Mouse (Mus musculus) limb, embryonic 12.5 days (tissue): Measurements from ENCODE around the gene Snd1. TPM values are rescaled to one million over a fixed set of nuclear protein-coding genes. Genes with fewer than 3 reads are reported as not detected.

ENCODE experiments used
- ATAC-seq: fragments of 200-750 bp; cut with Nextera tagmentation; 2 replicates; pipeline ENCODE4 v1.8.0; 2017; ENCODE audit warnings: low read depth, moderate TSS enrichment; ENCODE audit not compliant: insufficient number of reproducible peaks, insufficient read depth, low FRiP score, low TSS enrichment
- H3K27ac ChIP-seq: fragments of 300-500 bp; sonication (generic); 2 replicates; pipeline ENCODE4 v1.5.1; 2016; ENCODE audit warnings: mild to moderate bottlenecking, moderate library complexity
- H3K27me3 ChIP-seq: fragments of 300-500 bp; sonication (generic); 2 replicates; pipeline ENCODE4 v1.6.1; 2016; ENCODE audit warnings: mild to moderate bottlenecking, moderate library complexity
- H3K36me3 ChIP-seq: fragments of 300-500 bp; sonication (generic); 2 replicates; pipeline ENCODE4 v1.6.1; 2016; ENCODE audit warnings: mild to moderate bottlenecking, moderate library complexity
- H3K4me1 ChIP-seq: fragments of 300-500 bp; sonication (generic); replicated peaks from 2 replicates; pipeline ENCODE4 v1.6.1; 2016
- H3K4me2 ChIP-seq: fragments of 300-500 bp; sonication (generic); 2 replicates; pipeline ENCODE4 v1.6.1; 2016; ENCODE audit warnings: mild to moderate bottlenecking, moderate library complexity
- H3K4me3 ChIP-seq: fragments of 300-500 bp; sonication (generic); replicated peaks from 2 replicates; pipeline ENCODE4 v1.5.1; 2016; ENCODE audit warnings: mild to moderate bottlenecking
- H3K9ac ChIP-seq: fragments of 300-500 bp; sonication (generic); replicated peaks from 2 replicates; pipeline ENCODE4 v1.6.1; 2016; ENCODE audit warnings: mild to moderate bottlenecking, moderate library complexity
- H3K9me3 ChIP-seq: fragments of 300-500 bp; sonication (generic); 2 replicates; pipeline ENCODE4 v1.6.1; 2016; ENCODE audit warnings: mild to moderate bottlenecking, moderate library complexity
- WGBS: fragments of 180-500 bp; shearing (Covaris S2); methylation state at CpG from one replicate; pipeline ENCODE4 v1.1.7; 2016; 5-methylcytosine and 5-hydroxymethylcytosine counted together
- polyA plus RNA-seq: library from polyadenylated mRNA; unstranded; fragments of >200 nt; fragmentation: Nextera tagmentation; extraction: Ambion mirVana; gene quantifications from 2 replicates; pipeline ENCODE4 v1.2.1, GENCODE M21; 2016

The Snd1 gene
- 136 and 143 TPM in 2 replicates for polyA plus RNA-seq

GRCm38 (mm10) chr6:28474839-28475238, at the start of gene Snd1:
Gene Snd1 (plus strand): TSS chr6:28475139.
- Histone ChIP-seq H3K4me1 (peaks cover 4% of the 10 kb centered on the region; the same call in 1 of the 2 replicates), H3K36me3 (no peaks in the 10 kb centered on the region), H3K27me3 (no peaks in the 10 kb centered on the region; the same call in 1 of the 2 replicates), H3K9me3 (no peaks in the 10 kb centered on the region), H3K4me2 (no peak within 1 kb of the TSS), H3K9ac (no peak within 1 kb of the TSS), H3K27ac (no peak within 1 kb of the TSS), H3K4me3 (no peak within 1 kb of the TSS)
- WGBS = 82% methylated on average over 5 of the region's 5 CpGs
- no peak for ATAC-seq

- no peaks in the 10 kb centered on the region for H3K27me3 ChIP-seq
- no peak within 1 kb of the TSS for H3K9ac ChIP-seq
- no peak for ATAC-seq
- no peak within 1 kb of the TSS for H3K4me3 ChIP-seq
- WGBS = 84% methylated on average over 3 of the region's 3 CpGs
- no peak within 1 kb of the TSS for H3K27ac ChIP-seq
- no peak within 1 kb of the TSS for H3K4me2 ChIP-seq
- peaks cover 12% of the 10 kb centered on the region for H3K4me1 ChIP-seq
- no peaks in the 10 kb centered on the region for H3K9me3 ChIP-seq
- peaks cover 26% of the 10 kb centered on the region for H3K36me3 ChIP-seq
Observed at GRCm38 (mm10) chr6:28427096-28427839, 47.7 kb upstream of the Snd1 start, which contains the start of gene Fscn3. Gene Fscn3 (plus strand): TSS chr6:28427789.

GRCm38 (mm10) chr6:28428290-28428689, 46.6 kb upstream of the Snd1 start, which contains the start of gene Gcc1:
Gene Gcc1 (minus strand): TSS chr6:28428390.
- Histone ChIP-seq H3K4me1 (peaks cover 11% of the 10 kb centered on the region), H3K27me3 (no peaks in the 10 kb centered on the region), H3K4me3 (no peak within 1 kb of the TSS), H3K9ac (no peak within 1 kb of the TSS), H3K27ac (no peak within 1 kb of the TSS), H3K4me2 (no peak within 1 kb of the TSS), H3K9me3 (no peaks in the 10 kb centered on the region), H3K36me3 (peaks cover 26% of the 10 kb centered on the region)
- ATAC-seq = no peak
- WGBS = 88% methylated on average over 3 of the region's 3 CpGs

- no peak overlapping the region for H3K4me3 ChIP-seq
- no peak overlapping the region for H3K4me2 ChIP-seq
- H3K27me3 ChIP-seq = no peaks in the 10 kb centered on the region
- H3K9ac ChIP-seq = no peak overlapping the region
- ATAC-seq = no peak
- 87% methylated on average over 11 of the region's 11 CpGs for WGBS
- peaks cover 3% of the 10 kb centered on the region for H3K4me1 ChIP-seq
- peaks cover 23% of the 10 kb centered on the region for H3K36me3 ChIP-seq
- H3K27ac ChIP-seq = no peak overlapping the region
- no peaks in the 10 kb centered on the region for H3K9me3 ChIP-seq
Observed at GRCm38 (mm10) chr6:28429870-28430269, 45.1 kb upstream of the Snd1 start.

- Histone ChIP-seq H3K9ac (no peak overlapping the region), H3K27ac (no peak overlapping the region), H3K27me3 (no peaks in the 10 kb centered on the region), H3K36me3 (peaks cover 12% of the 10 kb centered on the region), H3K4me1 (no peaks in the 10 kb centered on the region), H3K4me3 (no peak overlapping the region), H3K4me2 (no peak overlapping the region), H3K9me3 (no peaks in the 10 kb centered on the region)
- 81% methylated on average over 10 of the region's 10 CpGs for WGBS
- ATAC-seq = no peak
Observed at GRCm38 (mm10) chr6:28430795-28431537, 44.0 kb upstream of the Snd1 start.

GRCm38 (mm10) chr6:28431538-28431855, 43.4 kb upstream of the Snd1 start:
- H3K4me3 ChIP-seq = no peak overlapping the region
- ATAC-seq = no peak
- no peaks in the 10 kb centered on the region for H3K27me3 ChIP-seq
- no peak overlapping the region for H3K9ac ChIP-seq
- H3K9me3 ChIP-seq = no peaks in the 10 kb centered on the region
- H3K36me3 ChIP-seq = peaks cover 7% of the 10 kb centered on the region
- WGBS = 79% methylated on average over 6 of the region's 6 CpGs
- no peaks in the 10 kb centered on the region for H3K4me1 ChIP-seq
- H3K27ac ChIP-seq = no peak overlapping the region
- no peak overlapping the region for H3K4me2 ChIP-seq

- no peak overlapping the region for H3K4me3 ChIP-seq
- no peak for ATAC-seq
- H3K9me3 ChIP-seq = no peaks in the 10 kb centered on the region
- H3K4me2 ChIP-seq = no peak overlapping the region
- 84% methylated on average over 7 of the region's 7 CpGs for WGBS
- no peak overlapping the region for H3K27ac ChIP-seq
- H3K36me3 ChIP-seq = no peaks in the 10 kb centered on the region
- peaks cover 34% of the 10 kb centered on the region for H3K27me3 ChIP-seq
- no peak overlapping the region for H3K9ac ChIP-seq
- H3K4me1 ChIP-seq = peaks cover 10% of the 10 kb centered on the region
Observed at GRCm38 (mm10) chr6:28447937-28448336, 27.0 kb upstream of the Snd1 start.

- H3K9ac ChIP-seq = no peak within 1 kb of the TSS
- H3K9me3 ChIP-seq = no peaks in the 10 kb centered on the region
- peaks cover 10% of the 10 kb centered on the region for H3K4me1 ChIP-seq
- H3K27ac ChIP-seq = no peak within 1 kb of the TSS
- ATAC-seq = no peak
- no peak within 1 kb of the TSS for H3K4me2 ChIP-seq
- no peaks in the 10 kb centered on the region for H3K36me3 ChIP-seq
- WGBS = 64% methylated on average over 2 of the region's 2 CpGs
- peaks cover 44% of the 10 kb centered on the region for H3K27me3 ChIP-seq
- H3K4me3 ChIP-seq = no peak within 1 kb of the TSS
Observed at GRCm38 (mm10) chr6:28449253-28449652, 25.7 kb upstream of the Snd1 start, which contains the start of gene Pax4. Gene Pax4 (minus strand): TSS chr6:28449353.

GRCm38 (mm10) chr6:28450481-28450880, 24.5 kb upstream of the Snd1 start:
- peaks cover 45% of the 10 kb centered on the region for H3K27me3 ChIP-seq
- 17% methylated on average over 5 of the region's 5 CpGs for whole genome bisulfite sequencing

GRCm38 (mm10) chr6:28450977-28451376, 24.0 kb upstream of the Snd1 start:
- no peak overlapping the region for H3K9ac ChIP-seq
- no peaks in the 10 kb centered on the region for H3K36me3 ChIP-seq
- peaks cover 45% of the 10 kb centered on the region for H3K27me3 ChIP-seq
- H3K9me3 ChIP-seq = no peaks in the 10 kb centered on the region
- under 1% methylated on average over 12 of the region's 12 CpGs for WGBS
- peak overlapping the region; percentile 7 for H3K4me2 ChIP-seq
- H3K4me1 ChIP-seq = peaks cover 10% of the 10 kb centered on the region
- no peak overlapping the region for H3K27ac ChIP-seq
- no peak; the same call in 1 of the 2 replicates for ATAC-seq
- no peak overlapping the region for H3K4me3 ChIP-seq

More at GRCm38 (mm10) chr6:28450481-28450880, 24.5 kb upstream of the Snd1 start:
- H3K9ac ChIP-seq = no peak overlapping the region
- no peaks in the 10 kb centered on the region for H3K36me3 ChIP-seq
- H3K4me2 ChIP-seq = peak overlapping the region; percentile 7; the same call in 1 of the 2 replicates
- no peak overlapping the region for H3K27ac ChIP-seq
- no peaks in the 10 kb centered on the region for H3K9me3 ChIP-seq
- H3K4me3 ChIP-seq = no peak overlapping the region
- no peak for ATAC-seq
- peaks cover 10% of the 10 kb centered on the region for H3K4me1 ChIP-seq

- Histone ChIP-seq H3K4me1 (peaks cover under 1% of the 10 kb centered on the region; the same call in 1 of the 2 replicates), H3K9ac (no peak overlapping the region)
Observed at GRCm38 (mm10) chr6:28459221-28459668, 15.7 kb upstream of the Snd1 start.

More at GRCm38 (mm10) chr6:28459221-28459668, 15.7 kb upstream of the Snd1 start:
- H3K9me3 ChIP-seq = no peaks in the 10 kb centered on the region
- no peaks in the 10 kb centered on the region for H3K36me3 ChIP-seq
- H3K27me3 ChIP-seq = peaks cover 1% of the 10 kb centered on the region
- H3K4me3 ChIP-seq = no peak overlapping the region
- no peak overlapping the region for H3K27ac ChIP-seq
- no peak overlapping the region for H3K4me2 ChIP-seq
- ATAC-seq = no peak
